Mouse (Mus musculus) adrenal gland, postnatal 14 days (tissue): ENCODE measurements around the gene Nelfb. TPM values are rescaled to one million over a fixed set of nuclear protein-coding genes. Genes with fewer than 3 reads are reported as not detected.
"Not testable (repeated sequence)": the region's sequence is repeated elsewhere in the genome, so short reads cannot be mapped to it uniquely, and the experiment has no call there.

Experiments used
- DNase-seq: peaks from one replicate; pipeline ENCODE4 v3.0.0; 2021; ENCODE audit warnings: mixed read lengths
- long read RNA-seq, 2 experiments: library from polyadenylated mRNA; stranded (forward); transcript quantifications; one replicate each; pipeline ENCODE4 v2.0.0; 2021
- total RNA-seq: library from RNA; stranded (reverse); gene quantifications from 2 replicates; pipeline ENCODE4 v1.2.3, GENCODE M21; 2021

Gene Nelfb
- total RNA-seq, result 41.6 and 47.1 TPM in 2 replicates
- long read RNA-seq, experiment 1, transcript Nelfb-201 (13 exons, 2,637 nt), result major isoform, 130 of 163 reads
- long read RNA-seq, experiment 1, partial matches to known transcripts, result 5 of 163 reads
- long read RNA-seq, experiment 1, other reads (novel, unspliced or antisense), result 26 of 163 reads
- long read RNA-seq, experiment 2, transcript Nelfb-201 (13 exons, 2,637 nt), result major isoform, 74 of 117 reads
- long read RNA-seq, experiment 2, partial matches to known transcripts, result 7 of 117 reads
- long read RNA-seq, experiment 2, other reads (novel, unspliced or antisense), result 33 of 117 reads

DNA sequence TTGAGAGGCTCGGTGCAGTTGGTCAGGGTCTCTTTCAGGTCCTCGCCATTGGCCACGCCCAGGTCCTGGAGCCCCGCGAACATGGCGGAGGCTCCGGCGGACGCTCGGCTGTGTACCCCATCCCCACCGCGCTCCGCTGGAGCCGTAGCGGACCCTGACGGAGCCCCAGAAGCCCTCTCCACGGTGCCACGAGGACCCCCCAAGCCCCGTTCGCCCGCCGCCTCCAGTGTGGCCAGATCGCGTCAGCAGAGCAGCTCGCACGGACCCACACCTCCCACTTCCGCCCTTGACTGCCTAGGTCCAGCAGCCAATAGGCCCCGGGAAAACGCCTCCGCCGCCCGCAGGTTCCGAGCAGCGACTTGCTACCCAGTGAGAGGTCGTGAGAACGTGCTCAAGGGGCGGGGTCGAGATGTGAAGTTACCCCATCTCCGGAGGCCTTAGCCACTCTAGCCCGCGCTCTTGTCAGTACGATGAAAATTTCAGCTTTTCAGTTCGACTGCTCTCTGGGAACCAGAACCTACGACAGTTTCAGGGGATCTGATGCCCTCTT lies at the start of gene Nelfb:
Nelfb (minus strand) TSS at position 369 of the 550 bp plus-strand sequence.
- peak; percentile 96 for DNase-seq

DNA sequence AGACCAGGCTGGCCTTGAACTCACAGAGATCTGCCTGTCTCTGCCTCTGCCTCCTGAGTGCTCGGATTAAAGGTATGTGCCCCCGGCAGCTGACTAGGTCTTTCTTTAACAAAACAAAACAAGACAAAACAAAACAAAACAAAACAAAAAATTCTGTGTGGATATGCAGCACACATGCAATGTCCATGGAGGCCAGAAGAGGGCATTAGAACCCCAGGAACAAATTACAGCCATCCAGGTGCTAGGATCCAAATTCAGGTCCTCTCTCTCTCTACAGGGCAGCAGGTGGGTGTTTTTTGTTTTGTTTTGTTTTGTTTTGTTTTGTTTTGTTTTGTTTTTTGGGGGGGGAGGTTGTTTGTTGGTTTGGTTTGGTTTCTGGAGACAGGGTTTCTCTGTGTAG lies 47.6 kb upstream of the Nelfb start:
- no peak for DNase-seq

DNA sequence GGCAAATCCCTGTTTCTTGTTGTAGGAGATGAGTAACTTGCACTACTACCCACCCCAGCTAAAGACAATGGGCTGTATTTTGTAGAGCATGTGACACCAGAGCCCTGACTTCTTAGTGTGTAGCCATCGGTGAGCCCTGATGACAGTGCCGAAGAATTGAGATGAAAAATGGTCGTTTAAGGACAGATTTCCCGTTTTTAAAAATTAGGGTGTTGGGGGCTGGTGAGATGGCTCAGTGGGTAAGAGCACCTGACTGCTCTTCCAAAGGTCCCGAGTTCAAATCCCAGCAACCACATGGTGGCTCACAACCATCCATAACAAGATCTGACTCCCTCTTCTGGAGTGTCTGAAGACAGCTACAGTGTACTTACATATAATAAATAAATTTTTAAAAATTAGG lies 46.0 kb upstream of the Nelfb start:
- not testable (repeated sequence) for DNase-seq

DNA sequence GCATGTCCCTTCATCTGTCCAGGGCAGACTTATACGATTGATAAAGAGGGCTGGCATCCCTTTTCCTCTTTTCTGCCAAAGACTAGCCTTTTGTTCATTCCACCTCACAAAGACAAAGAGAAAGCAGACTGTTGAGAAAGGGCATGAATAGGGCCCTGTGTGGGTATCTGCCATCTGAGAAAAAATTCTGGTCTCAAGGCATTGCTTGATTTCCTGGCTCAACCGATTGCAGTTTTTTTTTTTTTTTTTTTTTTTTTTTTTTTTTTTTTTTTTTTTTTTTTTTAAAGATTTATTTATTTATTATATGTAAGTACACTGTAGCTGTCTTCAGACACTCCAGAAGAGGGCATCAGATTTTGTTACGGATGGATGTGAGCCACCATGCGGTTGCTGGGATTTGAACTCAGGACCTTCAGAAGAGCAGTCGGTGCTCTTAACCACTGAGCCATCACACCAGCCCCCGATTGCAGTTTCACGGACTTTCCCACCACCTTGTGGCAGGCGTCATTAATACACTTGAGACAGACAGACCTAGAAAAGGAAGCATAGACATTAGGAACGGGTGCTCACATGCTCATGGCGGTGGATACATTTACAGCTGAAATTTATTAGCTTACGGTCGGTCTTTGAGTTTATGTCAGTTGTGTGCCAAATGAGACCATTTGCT lies 45.3 kb upstream of the Nelfb start:
- peak; percentile 73 for DNase-seq

DNA sequence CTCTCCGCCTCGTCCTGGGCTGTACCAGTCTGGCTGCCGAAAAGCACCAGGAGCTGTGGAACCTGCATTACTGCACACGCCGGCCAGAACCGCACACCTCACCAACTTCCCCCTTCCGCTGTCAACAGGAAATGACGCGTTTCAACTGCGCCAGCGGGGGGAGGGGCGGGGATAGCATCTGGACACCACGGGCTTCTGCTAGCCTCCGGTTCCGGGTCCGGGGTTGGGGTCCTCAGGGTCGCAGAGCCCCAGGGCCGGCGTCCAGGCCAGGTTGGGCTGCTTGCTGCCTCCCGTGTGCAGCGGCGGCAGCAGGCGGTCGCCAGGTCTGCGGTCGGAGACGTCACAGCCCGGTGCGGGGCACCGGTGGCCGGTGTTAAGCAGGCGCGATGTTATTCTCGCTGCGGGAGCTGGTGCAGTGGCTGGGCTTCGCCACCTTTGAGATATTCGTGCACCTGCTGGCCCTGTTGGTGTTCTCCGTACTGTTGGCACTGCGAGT lies 44.0 kb upstream of the Nelfb start, which contains the start of gene Tmem203:
Tmem203 (plus strand) TSS at position 156 of the 496 bp plus-strand sequence.
- peak; percentile 94 for DNase-seq

DNA sequence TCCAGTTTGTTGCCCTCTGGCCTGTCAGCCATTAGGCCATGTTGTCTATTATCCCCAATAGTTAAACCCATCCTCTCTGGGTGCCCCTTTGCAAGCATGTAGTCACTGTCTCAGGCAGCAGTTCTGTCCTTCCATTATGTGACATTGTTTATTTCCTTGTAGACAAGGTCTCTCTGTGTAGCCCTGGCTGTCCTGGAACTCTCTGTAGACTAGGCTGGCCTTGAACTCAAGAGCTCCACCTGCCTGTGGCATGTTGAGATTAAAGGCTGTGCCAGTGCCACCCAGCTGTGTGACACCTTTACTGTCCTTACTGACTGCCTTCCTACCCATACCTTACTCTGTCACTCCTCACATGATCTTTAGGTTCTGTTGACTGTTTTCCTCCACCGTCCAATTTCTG lies 41.0 kb upstream of the Nelfb start:
- DNase-seq, result peak; percentile 32

DNA sequence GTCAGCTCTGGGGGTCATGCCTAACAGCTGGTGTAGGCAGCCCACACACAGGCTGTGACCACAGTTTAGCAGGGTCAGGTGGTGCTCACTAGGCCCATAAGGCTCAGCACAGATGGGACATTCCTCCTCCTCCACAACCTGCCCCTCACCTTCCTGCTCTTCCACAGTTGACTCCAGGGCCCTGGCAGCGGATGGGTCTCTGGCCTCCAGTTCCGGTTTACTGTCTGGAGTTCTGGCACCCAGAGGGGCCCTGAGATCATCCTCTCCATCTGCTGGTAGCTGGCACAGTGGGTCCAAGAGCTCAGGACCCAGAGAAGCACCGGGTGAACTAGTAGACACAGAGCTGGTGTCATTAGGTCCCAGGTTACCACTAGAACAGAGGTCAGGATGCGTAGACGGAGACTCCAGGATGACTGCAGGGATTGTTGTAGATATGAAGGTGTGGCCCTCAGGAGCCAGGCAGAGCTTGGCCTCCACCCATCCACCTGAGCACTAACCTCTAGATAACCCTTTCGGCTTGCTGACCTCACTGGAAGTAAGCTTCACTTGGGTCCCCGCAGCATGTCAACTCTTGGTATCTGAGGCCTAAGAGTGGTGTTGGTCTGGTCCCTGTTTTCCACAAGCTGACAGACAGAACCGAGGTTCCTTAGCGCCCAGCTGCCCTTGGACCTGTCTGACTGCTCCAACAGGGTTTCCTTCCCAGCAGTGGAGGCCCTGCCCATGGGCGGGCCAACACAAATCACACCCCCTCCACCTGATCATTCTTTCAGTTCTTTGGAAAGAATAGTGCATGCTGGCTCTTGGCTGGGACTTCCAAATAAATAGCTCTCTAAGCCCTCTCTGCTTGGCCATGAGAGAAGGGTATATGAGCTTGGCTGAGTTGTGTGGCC lies 35.1 kb upstream of the Nelfb start, which contains the start of gene AL732309.1:
AL732309.1 (minus strand) TSS at position 681 of the 890 bp plus-strand sequence.
- no peak for DNase-seq

DNA sequence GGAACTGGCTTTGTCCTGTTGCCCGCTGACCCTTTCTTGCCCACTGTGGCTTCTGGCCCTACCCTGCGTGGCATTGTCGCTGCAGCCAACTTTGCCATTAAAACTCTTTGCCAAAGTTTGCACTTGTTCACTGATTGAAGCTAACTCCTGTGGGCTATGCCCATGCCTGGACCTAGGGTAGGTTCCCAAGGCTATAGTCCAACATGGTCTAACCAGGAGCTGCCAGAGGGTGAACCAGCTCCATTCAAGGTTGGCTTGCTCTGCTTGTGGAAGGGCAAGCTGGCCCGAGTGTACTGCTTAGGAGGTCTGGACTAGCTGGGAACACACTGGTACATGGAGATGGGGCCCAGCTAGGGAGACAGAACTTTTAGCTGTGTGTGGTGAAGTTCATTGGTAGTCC lies 32.9 kb upstream of the Nelfb start:
- DNase-seq, result no peak

DNA sequence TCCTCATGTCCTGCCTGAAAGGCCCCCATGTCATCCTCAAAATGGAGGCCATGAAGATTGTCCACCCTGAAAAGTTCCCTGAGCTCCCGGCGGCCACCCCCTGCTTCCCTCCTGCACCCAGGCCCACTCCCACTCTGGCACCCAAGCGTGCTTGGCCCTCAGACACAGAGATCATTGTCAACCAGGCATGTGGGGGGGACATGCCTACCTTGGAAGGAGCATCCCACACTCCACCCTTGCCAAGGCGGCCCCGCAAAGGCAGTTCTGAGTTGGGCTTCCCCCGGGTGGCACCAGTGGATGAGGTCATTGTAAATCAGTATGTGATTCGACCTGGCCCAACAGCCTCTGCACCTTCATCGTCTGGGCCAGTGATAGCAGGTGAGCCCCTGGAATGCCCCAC lies 32.1 kb upstream of the Nelfb start:
- DNase-seq, result no peak

DNA sequence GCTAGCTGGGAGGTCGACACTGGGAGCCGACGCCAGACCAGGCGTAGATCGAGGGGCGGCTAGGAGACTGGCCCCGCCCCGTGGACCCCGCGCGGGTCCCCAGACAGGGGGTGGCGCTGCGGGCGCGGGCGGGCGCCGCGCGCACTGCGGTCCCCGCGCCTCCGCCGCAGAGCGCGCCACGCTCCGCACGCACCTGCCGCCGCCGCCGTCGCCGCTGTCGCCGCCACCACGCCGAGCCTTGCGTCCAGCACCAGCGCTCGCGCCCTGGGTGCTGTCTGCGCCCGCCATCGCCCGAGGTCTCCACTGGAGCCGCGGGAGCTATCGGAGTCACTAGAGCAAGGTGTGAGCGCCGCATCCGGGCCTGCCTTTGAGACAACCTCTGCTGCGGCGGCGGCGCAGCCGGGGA lies 30.8 kb upstream of the Nelfb start, which contains the start of the genes Rnf208 and Cysrt1:
Rnf208 (plus strand) TSS at position 155 of the 406 bp plus-strand sequence.
Cysrt1 (minus strand) TSS at position 352 of the 406 bp plus-strand sequence.
- peak; percentile 32 for DNase-seq

DNA sequence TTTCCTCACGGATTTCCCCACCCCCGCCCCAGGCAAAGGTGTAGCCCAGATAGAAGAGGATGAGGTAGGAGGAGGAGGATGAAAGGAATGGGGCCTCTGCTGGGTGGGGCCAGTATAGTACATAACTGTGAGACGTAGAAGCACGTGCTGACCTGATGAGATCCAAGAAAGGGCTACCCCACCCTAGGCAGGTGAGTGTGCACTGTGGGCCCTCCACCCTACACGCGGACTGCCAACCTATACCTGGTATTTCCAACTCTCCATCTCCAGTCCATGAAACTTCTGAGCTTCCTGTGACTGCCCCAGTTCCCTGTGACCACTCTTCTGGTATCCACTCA lies 30.1 kb upstream of the Nelfb start:
- DNase-seq, result no peak

DNA sequence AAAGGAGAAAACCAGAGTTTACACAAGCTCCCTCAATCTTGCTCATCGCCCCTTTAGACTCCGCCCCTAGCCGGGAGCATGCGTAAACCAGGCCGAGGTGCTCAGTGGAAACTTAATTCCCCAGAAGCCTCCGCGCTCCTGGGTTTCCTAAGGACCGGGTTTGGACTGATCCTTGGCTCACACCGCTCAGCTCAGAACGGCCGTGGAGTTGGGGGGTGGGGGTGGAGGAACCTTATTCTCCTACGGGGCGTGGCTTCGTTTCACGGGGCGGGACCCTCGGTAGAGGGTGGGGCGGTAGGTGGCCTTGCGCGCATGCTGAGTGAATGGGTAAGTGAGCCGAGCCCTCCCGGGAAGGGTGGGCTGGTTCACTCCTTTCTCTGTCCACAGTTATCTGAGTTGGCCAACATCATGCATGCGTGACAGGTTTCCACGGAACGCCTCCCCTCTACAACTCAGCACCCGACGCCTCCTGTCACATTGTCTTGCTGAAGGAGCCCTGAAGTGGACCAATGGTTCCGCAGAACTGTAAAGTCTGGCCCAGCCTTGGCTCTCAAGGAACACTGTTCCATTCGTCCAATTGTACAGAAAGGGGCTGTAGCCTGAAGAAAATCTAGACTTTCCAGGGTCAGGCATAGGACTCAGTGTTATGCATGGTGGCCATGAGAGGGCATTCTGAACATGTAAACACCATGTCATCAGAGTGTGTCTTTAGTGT lies 29.6 kb upstream of the Nelfb start:
- peak; percentile 88 for DNase-seq

DNA sequence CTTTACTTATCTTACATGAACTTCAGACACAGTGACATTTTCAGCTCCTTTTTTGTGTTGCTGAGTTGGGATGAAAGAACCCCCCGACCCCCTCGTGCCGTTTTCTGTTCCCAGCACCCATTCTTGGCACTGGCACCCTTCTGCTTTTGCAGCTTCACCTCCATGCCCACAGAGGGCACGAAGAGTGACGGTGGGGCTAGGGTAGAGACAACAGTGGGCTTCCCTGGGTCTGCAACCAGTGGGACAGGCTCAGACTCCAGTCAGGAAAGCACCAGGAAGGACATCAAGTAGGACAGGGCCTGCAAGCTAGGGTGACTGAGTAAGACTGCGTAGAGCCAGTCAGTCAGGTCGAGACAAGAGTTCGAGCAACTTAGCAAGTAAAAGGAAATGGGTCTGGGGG lies 29.0 kb upstream of the Nelfb start:
- DNase-seq, result no peak

DNA sequence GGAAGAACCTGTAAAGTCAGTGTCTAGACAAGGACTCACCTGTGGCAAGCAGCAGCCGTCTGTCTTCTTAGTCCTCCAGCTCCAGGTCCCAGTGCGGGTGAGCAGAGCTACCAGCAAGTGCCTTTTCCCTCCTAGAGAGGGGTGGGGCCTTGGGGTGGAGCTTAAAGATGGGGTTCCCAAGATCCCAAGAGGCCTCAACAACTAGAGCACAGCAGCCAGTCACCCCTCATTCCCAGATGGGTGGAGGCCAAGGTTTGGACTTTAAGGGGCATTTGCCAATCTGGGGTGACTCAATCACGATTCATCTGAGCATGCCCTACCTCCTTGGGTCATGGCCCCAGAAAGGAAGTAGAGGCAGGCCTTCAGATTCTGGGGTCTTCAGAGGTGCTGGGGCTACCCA lies 28.5 kb upstream of the Nelfb start:
- no peak for DNase-seq

DNA sequence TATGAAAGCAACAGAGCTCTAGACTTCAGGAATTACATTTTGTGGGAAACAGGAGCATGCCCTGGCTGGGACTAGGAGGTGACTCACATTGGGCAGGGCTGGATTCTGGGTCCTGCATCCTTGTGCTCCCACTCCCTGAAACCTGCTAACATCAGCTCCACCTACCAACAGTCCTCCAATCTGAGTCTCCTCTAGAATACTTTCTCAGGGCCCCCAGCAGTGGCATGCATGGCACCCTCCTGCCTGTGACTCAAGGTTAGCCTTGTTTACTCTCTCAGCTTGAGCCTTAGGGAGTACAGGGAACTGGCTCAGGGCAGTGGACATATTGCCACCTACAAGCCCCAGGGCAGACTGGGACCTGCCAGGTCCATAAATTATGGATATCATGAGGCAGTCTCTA lies 26.8 kb upstream of the Nelfb start:
- no peak for DNase-seq

DNA sequence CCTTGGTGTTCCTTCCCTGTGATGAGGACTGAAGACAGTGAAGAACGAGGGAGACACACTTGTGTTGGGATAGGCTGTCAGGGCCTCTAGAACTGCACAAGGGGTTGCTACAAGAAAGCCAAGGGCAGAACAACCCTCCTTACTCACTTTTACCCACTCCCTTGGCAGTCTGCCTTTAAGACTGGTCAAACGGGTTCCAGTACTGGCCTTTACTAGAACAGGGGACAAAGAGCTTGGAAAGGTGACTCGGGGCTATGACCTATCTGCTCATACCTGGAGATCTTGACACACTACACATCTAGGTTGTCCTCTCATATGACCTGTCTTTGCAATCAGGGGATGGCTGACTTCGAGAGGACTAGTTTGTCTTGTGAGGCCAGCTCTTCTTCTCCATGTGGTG lies 26.2 kb upstream of the Nelfb start:
- DNase-seq, result no peak

DNA sequence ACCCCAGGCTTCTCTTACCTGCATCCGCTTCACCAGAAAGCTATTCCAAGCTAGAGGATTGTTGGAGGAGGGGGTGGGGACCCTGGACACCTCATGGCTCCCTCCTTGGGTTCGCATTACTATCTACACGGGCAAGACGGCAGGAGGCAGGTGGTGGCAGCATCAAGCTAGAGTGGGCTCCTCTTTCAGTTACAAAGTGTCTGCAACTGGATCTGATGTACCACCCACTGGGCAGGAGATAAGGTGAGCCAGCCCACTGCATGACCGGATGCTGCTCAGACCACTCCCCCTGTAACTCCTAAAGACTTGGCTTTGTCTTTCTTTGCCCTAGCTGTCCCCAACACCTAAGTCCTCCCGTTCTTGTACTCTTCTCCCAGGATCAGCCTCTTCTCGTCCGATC lies 25.3 kb upstream of the Nelfb start, which contains the start of gene Rnf224:
Rnf224 (minus strand) TSS at position 174 of the 400 bp plus-strand sequence.
- DNase-seq, result no peak

DNA sequence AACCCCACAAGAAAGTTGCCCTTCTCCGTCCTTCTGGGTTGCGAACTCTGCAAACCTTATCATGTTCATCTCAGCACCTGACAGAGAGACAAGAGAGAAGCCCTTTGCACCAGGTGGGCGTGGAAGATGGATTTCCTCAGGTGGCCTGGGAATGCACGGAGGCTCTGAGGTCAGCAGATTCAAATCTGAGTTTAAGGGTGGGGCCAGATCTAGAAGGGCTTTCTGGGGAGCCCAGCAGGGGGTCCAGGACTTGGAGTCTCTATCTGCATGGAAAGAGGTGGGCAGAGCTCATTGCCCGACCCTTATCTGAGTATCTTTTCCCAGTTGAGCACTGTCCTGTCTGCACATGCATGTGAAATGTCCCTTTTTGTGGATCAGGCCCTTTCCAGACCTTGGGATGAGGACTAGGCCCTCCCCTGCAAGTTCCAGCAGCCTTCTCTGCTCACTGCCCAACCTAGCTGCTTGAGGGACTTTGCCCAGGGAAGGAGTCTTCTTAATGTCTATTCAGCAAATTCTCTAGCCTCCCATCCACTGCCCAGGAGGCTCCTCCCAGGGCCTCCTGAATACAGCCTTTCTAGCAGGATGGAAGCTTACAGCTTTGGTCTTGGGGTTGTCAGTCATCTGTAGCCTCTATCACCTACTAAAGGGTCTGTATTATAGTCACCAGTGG lies 23.4 kb upstream of the Nelfb start:
- no peak for DNase-seq

DNA sequence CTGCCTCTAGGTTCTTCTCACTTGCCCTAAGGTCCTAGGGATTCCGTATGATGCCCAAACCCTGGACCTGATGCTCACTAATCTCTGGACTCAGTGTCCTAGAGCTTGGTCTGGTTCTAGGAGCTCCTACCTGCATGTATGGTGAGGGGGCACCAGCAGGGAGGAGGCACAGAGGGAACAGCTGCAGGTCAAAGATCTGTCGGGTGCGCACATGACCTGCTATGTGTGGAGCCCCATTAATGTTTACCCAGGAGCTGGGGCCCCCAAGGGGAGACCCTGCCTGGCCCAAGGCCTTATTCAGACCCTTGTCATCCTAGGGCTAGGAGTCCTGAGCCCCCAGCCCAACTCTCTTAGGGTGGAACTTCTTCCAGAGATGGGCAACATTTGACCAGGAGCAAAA lies 22.8 kb upstream of the Nelfb start, which contains the start of gene Slc34a3:
Slc34a3 (minus strand) TSS at position 315 of the 400 bp plus-strand sequence.
- no peak for DNase-seq

DNA sequence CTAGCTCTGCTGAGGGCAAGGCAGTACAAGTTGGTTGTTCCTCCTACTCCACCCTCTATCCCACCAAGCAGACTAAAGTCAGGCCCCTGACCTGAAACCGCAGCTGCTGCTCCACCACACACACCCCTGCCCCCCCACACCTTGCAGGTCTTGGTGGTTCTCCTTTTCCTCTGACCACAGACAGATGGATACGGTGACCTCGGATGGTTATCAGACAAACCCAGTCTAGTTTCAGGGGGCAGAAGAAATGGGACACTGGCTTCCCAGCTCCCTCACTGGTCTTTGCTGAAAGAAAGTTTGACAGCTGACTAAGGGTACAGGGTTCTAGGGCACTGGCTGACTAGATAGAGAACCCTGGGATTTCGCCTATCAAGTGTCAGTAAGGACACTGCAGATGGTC lies 22.1 kb upstream of the Nelfb start:
- DNase-seq, result no peak

DNA sequence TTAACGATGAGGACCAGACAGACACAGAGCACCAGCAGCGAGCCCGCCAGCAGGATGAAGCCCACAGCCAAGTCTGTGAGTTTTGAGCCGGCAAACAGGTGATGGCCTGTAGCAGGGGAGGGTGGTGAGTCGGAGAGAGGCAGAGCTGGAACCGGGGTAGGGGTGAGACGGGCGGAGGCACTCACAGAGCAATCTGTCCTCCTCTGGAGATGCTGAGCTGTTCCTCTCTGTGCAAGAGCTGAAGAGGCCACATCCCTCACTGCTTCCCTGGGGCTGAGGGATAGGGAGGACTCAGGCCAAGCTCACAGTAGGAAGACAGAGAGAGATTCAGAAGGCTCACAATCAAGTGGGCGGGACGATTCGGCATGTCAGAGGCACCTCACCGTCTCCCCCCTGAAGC lies 19.7 kb upstream of the Nelfb start:
- no peak for DNase-seq
